Mouse (Mus musculus) layer of hippocampus, adult 8-10 months (tissue): ENCODE data around the gene Cd81. TPM values are rescaled to one million over a fixed set of nuclear protein-coding genes. Genes with fewer than 3 reads are reported as not detected.

Experiments used
- DNase-seq, 2 experiments: peaks; one replicate each; pipeline ENCODE4 v3.0.0; 2022; ENCODE audit warnings: low spot score in 2 of 2
- total RNA-seq, 4 experiments: library from RNA; stranded (reverse); gene quantifications; 2 replicates each; pipeline ENCODE4 v1.2.4; 2022

Cd81 gene
- total RNA-seq, 4 experiments from 2014 or later, result 413 to 631 (median 486) TPM

DNA sequence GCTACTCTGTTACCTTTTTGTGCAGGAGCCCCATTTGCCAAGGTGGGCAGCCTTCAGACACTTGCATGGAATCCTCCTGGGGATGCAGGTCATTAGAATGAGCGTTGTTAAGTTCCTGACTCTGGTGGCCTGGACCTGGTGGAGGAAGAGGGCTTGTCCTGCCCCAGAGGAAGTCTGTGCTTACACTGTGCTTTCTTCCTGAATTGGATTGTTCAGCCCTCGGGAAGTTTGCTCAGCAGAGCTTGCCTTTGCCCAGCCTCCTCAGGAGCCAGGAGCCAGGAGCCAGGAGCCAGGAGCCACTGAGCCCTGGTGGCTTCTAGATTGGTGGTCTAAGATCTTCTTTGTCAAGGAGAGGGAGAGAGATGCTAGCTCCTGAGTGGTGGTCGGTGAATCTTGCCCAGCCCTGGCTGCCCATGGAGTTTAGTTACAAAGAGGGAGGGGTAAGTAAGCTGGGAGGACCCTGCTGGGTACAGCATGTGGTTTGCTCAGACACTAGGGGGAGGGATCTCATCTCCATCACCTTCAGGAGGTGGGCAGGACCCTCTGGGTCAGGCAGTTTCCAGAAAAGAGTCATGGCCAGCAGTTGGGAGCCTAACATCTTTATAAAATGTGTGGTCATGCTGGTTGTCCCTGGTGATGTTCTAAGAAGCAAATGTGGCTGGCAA is 56.6 kb downstream of the Cd81 start:
- no peak for DNase-seq

DNA sequence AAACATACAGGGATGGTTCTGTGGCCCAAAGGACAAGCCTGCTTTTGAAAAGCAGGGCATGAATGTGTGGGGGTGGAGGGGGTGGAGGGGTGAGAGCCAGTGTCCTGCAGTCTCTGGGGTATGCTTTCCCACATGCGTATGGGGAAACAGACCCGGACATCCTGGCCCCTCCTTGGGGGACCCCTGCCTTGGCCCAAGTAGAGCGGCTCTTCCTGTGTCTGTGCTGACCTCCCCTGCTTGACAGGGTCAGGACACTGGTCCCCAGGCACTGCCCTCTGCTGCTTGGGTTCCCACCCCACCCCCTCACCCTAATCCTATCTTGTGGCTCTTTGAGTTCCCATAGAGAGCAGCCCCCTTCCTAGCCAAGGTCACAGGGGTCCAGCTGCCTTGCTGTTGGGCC is 57.2 kb downstream of the Cd81 start:
- DNase-seq, result no peak

DNA sequence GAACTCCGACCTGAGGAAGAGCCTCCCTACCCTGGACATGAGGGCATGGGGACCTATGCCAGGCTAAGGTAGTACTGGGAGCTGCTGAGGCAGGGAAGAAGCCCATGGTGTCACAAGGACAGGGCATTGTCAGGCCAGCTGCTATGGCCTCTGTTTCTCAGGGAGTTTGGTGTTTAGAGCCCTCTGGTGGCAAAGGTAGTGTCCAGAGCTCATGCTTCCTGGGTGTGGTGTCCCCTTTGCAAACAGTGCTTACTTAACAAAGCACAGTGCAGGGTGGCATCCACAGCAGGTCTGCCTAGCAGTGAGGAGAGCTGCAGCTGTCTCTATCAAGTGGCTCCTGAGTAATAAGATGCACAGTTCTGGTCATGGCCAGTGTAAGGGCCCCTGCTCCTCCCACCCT is 58.3 kb downstream of the Cd81 start:
- no peak for DNase-seq

DNA sequence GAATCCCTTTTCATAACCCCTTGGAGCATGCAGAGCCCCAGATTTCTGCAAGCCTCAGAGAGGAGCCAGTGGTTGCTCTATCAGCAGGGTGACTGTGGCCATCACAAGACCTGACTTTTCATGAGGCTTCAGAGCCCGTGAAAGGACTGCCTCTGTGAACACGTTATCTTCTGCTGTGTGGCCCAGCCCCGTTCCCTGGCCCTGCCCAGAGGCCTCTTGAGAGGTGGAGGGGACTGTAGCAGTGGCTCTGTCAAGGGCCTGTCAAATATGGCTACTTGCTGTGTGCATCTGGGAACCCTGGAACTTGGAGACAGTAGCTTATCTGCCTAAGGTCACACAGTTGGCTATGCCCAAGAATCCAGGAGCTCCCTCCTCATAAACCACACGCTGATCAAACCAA is 59.2 kb downstream of the Cd81 start:
- DNase-seq, result no peak

DNA sequence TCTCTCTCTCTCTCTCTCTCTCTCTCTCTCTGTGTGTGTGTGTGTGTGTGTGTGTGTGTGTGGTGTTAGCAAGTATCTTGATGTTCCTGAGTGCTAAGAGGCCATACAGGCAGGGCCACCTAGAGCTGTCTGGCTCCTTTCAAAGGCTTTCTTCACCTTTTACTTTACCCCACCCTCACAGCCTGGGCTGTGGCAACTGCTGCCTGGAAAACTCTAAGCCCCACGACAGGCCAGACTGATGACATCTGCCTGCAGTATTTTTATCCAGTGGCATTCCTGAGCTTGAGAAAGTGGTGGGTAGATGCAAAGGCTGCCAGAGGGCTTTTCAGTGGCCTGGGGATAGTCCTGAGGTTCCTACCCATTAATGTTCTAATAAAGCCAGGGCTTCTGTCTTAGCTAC is 59.9 kb downstream of the Cd81 start:
- DNase-seq, result no peak

DNA sequence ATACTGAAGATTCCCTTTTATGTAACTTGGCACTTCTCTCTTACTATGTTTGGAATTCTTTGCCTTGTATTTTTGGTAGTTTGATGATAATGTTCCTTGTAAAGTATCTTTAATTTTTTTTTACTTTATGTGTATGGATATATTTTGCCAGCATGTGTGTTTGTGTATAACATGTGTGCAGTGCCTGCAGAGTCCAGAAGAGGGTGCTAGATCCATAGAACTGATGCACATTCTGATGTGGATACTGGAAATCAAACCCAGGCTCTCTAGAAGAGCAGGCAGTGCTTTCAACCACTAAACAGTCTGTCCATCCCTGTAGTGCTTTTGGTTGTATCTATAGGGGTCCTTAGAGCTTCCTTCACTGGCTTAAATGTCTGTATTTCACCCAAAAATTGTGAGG is 62.2 kb downstream of the Cd81 start:
- no peak for DNase-seq

DNA sequence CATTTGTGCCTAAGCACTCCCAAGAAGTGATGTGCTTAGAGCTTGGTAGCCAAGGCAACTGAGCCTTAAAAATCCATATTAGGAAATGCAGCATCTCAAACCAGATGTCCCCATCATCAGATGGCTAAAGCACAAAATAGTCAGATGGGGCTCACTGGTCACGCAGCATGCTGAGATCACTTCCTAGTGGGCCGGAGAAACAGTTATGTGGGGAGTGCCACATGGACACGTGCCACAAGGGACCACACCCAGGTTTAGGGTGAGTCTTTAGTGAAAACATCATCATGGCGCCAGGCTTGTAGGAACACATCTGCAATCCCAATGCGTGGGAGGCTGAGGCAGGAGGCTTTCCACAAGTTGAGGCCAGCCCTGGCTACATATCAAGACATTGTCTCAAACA is 64.0 kb downstream of the Cd81 start:
- no peak for DNase-seq

Other genes starting within 250 kb of the Cd81 start
- under 1 TPM; 0.39 to 0.89 (median 0.53) TPM for gene Th, start 121.6 kb upstream of the Cd81 start, total RNA-seq
- gene Ascl2, start 83.5 kb upstream of the Cd81 start, total RNA-seq, result under 1 TPM; 0.27 to 0.85 (median 0.36) TPM
- under 1 TPM in 2 of 4 experiments, not detected in 2; 0.70 to 0.75 TPM for gene Tspan32, start 47.7 kb upstream of the Cd81 start, total RNA-seq
- gene Tssc4, start 16.5 kb downstream of the Cd81 start, total RNA-seq, result 10 to 100 TPM; 34.2 to 46.9 (median 38.5) TPM
- gene Trpm5, start 41.9 kb downstream of the Cd81 start, total RNA-seq, result under 1 TPM in 1 of 4 experiments, not detected in 3; 0.16 TPM
- 1 to 10 TPM in 1 of 4 experiments, under 1 TPM in 3; 0.61 to 1.2 (median 0.83) TPM for gene Kcnq1, start 53.6 kb downstream of the Cd81 start, total RNA-seq